8 mouse cellular contexts compared by ENCODE assay signal in the genomic region with DNA sequence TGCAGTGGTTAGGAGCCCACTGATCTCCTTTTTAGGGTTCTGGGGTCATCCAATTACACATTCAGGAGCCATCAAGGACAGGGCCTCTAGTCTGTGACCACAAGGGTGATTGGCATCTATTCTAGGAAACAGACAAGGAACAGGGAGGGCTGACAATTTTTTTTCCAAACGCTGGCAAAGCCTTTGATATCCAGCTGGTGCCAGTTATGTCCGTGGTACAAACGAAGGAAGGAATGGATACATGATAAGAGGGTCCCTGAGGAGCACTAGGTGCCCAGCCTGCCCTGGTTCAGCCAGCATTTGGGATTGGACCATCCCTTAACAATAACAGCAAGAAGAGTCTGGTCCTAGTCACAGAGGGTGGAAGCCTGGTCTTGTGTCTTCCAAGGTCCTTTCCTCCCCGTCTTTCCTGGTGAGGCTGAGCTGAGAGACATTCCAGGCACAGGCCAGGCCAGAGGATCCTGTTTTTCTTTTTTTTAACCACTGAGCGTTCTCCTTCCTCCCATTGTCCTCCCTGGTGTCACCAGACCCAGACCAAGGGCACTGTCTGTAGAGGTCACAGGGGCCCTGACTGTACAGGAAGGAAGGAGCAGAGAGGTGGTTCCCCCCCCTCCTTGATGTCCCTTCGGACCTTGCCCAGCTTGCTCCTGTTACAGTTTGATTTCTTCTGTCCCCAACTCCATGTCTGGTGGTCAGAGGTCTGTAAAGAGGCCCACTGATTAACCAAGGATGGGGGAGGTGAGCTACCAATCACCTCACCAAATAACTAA.
DNase-seq lines count a peak whose midpoint lies in the region; ATAC-seq lines count a peak whose summit lies in the region.

No protein-coding gene starts in this region.

- H3K36me3 ChIP-seq in forebrain, embryonic 13.5 days (ENCODE audit: poor library complexity, severe bottlenecking) = no peaks in the 10 kb centered on the region
- no peaks in the 10 kb centered on the region for H3K36me3 ChIP-seq in forebrain, embryonic 16.5 days (ENCODE audit: control insufficient read depth, insufficient read depth)
- no peaks in the 10 kb centered on the region for H3K36me3 ChIP-seq in heart, embryonic 15.5 days

- no peak overlapping the region for H3K9ac ChIP-seq in forebrain, embryonic 13.5 days
- no peak overlapping the region for H3K9ac ChIP-seq in forebrain, embryonic 16.5 days (replicated peaks; ENCODE audit: low read depth, low read length)
- no peak overlapping the region for H3K9ac ChIP-seq in heart, embryonic 15.5 days

- WGBS in forebrain, embryonic 13.5 days = 63% methylated on average over 6 of the region's 6 CpGs
- WGBS in forebrain, embryonic 16.5 days = 65% methylated on average over 6 of the region's 6 CpGs
- 31% methylated on average over 6 of the region's 6 CpGs for WGBS in heart, embryonic 15.5 days

- ATAC-seq in forebrain, embryonic 13.5 days = no peak
- ATAC-seq in forebrain, embryonic 16.5 days = no peak
- peak; percentile 68 for ATAC-seq in heart, embryonic 15.5 days (replicated peaks; ENCODE audit: insufficient number of reproducible peaks, insufficient read depth, low FRiP score, low read depth)

- H3K27ac ChIP-seq in forebrain, embryonic 13.5 days = peak overlapping the region; percentile 31
- no peak overlapping the region for H3K27ac ChIP-seq in forebrain, embryonic 16.5 days (ENCODE audit: low read length)
- peak overlapping the region; percentile 64 for H3K27ac ChIP-seq in heart, embryonic 15.5 days

- H3K4me3 ChIP-seq in forebrain, embryonic 13.5 days = no peak overlapping the region
- H3K4me3 ChIP-seq in forebrain, embryonic 16.5 days (replicated peaks; ENCODE audit: low read length) = no peak overlapping the region
- H3K4me3 ChIP-seq in heart, embryonic 15.5 days = no peak overlapping the region

- no peak overlapping the region for H3K4me2 ChIP-seq in forebrain, embryonic 13.5 days
- no peak overlapping the region for H3K4me2 ChIP-seq in forebrain, embryonic 16.5 days (ENCODE audit: low read length)
- no peak overlapping the region for H3K4me2 ChIP-seq in heart, embryonic 15.5 days

- H3K27me3 ChIP-seq in forebrain, embryonic 13.5 days = no peaks in the 10 kb centered on the region
- no peaks in the 10 kb centered on the region for H3K27me3 ChIP-seq in forebrain, embryonic 16.5 days (replicated peaks; ENCODE audit: control insufficient read depth, insufficient read depth, low read length)
- no peaks in the 10 kb centered on the region for H3K27me3 ChIP-seq in heart, embryonic 15.5 days

- H3K9me3 ChIP-seq in forebrain, embryonic 13.5 days (replicated peaks) = no peaks in the 10 kb centered on the region
- H3K9me3 ChIP-seq in forebrain, embryonic 16.5 days (ENCODE audit: control insufficient read depth, low read length) = no peaks in the 10 kb centered on the region
- no peaks in the 10 kb centered on the region for H3K9me3 ChIP-seq in heart, embryonic 15.5 days (replicated peaks)

- H3K4me1 ChIP-seq in forebrain, embryonic 13.5 days = peaks cover 41% of the 10 kb centered on the region
- peaks cover 14% of the 10 kb centered on the region for H3K4me1 ChIP-seq in forebrain, embryonic 16.5 days (replicated peaks; ENCODE audit: control insufficient read depth, insufficient read depth, low read length)
- H3K4me1 ChIP-seq in heart, embryonic 15.5 days (replicated peaks) = peaks cover 75% of the 10 kb centered on the region

- peak; percentile 79 to 94 for DNase-seq in kidney, postnatal 25 days
- DNase-seq in lung, postnatal 25 days (ENCODE audit: low spot score) = peak; percentile 63
- DNase-seq in embryo, embryonic 10 days (ENCODE audit: low spot score) = no peak
- no peak for DNase-seq in right cerebral cortex, postnatal 25 days
- no peak for DNase-seq in left cerebral cortex, adult 9 months (ENCODE audit: low spot score in 2 of 2)

Comparison
In these comparisons a context has a peak if more than half of its experiments do, and no peak if none do; other contexts are left out.
1. DNase-seq: peak in kidney, postnatal 25 days (2 of 2) and lung, postnatal 25 days (single experiment); none in embryo, embryonic 10 days (single experiment), right cerebral cortex, postnatal 25 days (single experiment) and left cerebral cortex, adult 9 months (0 of 2).